Mouse (Mus musculus) layer of hippocampus, postnatal 25 days (tissue): Measurements from ENCODE around the gene Olfr275. TPM values are rescaled to one million over a fixed set of nuclear protein-coding genes. Genes with fewer than 3 reads are reported as not detected.
"Not testable (repeated sequence)": the region's sequence is repeated elsewhere in the genome, so short reads cannot be mapped to it uniquely, and the experiment has no call there.

Source experiments
- DNase-seq, 2 experiments: peaks; one replicate each; pipeline ENCODE4 v3.0.0; 2022; ENCODE audit warnings: mixed read lengths in 2 of 2, low spot score in 1 of 2; ENCODE audit errors: extremely low spot score in 1 of 2
- total RNA-seq, 2 experiments: library from RNA; stranded (reverse); gene quantifications; 2 replicates each; pipeline ENCODE4 v1.2.3; 2021

The Olfr275 gene
- total RNA-seq, result not detected

- no peak for DNase-seq
These were observed at the start of gene Olfr275 for GRCm38 (mm10) chr4:52814304-52814703. Olfr275 (plus strand) TSS chr4:52814604.

DNA sequence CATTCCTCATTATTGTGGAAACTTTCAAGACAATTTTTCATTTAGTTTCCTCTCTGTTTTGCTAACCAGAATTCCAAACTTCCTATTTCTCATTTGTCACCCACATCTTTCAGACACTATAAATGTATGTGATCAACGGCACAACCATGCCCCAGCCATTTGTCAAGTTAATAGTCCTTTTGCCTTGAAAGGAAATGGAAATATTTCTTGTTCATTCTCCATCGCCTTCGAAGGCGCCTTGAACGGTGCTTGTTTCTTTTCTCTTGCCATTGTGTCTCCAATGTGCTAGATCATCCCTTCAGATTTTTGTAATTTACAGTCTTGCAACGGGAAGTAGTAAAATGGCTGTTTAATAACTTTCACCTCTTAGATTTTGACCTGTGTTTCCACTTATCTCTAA lies 48.8 kb upstream of the Olfr275 start:
- no peak for DNase-seq

GRCm38 (mm10) chr4:52772186-52772585 lies 42.2 kb upstream of the Olfr275 start:
- DNase-seq, result no peak

GRCm38 (mm10) chr4:52800013-52800412 lies 14.4 kb upstream of the Olfr275 start:
- DNase-seq, result no peak

GRCm38 (mm10) chr4:52811871-52812270 lies 2.5 kb upstream of the Olfr275 start:
- DNase-seq, result no peak

DNA sequence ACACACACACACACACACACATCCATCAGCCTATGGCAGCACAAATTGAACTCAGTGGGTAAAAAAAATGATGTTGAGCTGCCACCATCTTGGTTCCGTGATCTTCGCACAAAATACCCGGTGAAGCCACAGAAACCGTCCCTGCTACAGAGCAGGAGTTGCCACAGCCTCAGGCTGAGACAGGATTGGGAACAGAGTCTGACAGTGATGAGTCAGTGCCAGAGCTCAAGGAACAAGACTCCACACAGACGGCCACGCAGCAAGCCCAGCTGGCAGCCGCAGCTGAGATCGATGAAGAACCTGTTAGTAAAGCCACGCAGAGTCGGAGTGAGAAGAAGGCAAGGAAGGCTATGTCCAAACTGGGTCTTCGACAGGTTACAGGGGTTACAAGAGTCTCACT lies 7.0 kb downstream of the Olfr275 start:
- no peak for DNase-seq

- DNase-seq, result not testable (repeated sequence)
These were observed 31.0 kb downstream of the Olfr275 start for GRCm38 (mm10) chr4:52845411-52845810.

GRCm38 (mm10) chr4:52849039-52849635 lies 34.7 kb downstream of the Olfr275 start:
- no peak for DNase-seq

DNA sequence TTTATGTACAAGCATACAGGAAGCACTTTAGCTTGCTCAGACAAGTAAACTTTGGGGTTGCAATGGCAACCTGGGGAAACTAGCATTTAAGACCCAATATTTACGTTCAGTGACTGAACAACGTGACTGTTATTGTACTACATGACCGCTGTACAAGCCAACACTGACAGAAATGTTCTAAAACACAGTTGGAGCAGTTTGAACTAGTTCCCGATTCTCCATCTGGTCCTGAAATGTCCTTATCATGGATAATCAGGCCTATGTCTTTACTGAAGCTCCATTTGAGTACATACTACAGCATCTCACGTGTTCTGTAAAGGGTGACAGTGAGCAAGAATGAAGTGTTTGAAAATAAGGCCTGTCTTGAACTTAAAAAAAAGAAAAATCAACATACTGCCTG lies 35.3 kb downstream of the Olfr275 start:
- DNase-seq, result no peak

GRCm38 (mm10) chr4:52859136-52859535 lies 44.7 kb downstream of the Olfr275 start, which contains the start of gene Olfr273:
Olfr273 (minus strand) TSS chr4:52859236.
- no peak for DNase-seq

GRCm38 (mm10) chr4:52864156-52864555 lies 49.8 kb downstream of the Olfr275 start:
- no peak for DNase-seq

Other genes with a start within 250 kb of the Olfr275 start
- gene Toporsl, start 218.3 kb upstream of the Olfr275 start, total RNA-seq, result not detected
- not detected for gene Olfr273, start 44.6 kb downstream of the Olfr275 start, total RNA-seq
- gene Olfr272, start 104.6 kb downstream of the Olfr275 start, total RNA-seq, result not detected
- not detected for gene Olfr270, start 149.9 kb downstream of the Olfr275 start, total RNA-seq
- gene Nipsnap3a, start 174.7 kb downstream of the Olfr275 start, total RNA-seq, result not detected
- gene Nipsnap3b, start 197.3 kb downstream of the Olfr275 start, total RNA-seq, result 10 to 100 TPM; 14.4 to 17.6 TPM